Mouse (Mus musculus) megakaryocyte, embryonic 14.5 days (primary cell): ENCODE data around the gene Foxm1.

ENCODE experiments used
- FLI1 ChIP-seq: IDR thresholded peaks from 2 replicates; pipeline ENCODE4 v1.6.1; 2012; ENCODE audit warnings: low read length, inconsistent platforms, mixed read lengths
- GATA1 ChIP-seq: IDR thresholded peaks from 3 replicates; pipeline ENCODE4 v1.6.1; 2012; ENCODE audit warnings: mixed read lengths, low read length, inconsistent platforms, borderline replicate concordance

GRCm38 (mm10) chr6:128354140-128354539 lies 8.6 kb upstream of the Foxm1 start:
- no peak for TF ChIP-seq GATA1
- TF ChIP-seq FLI1, result no peak
